Mouse (Mus musculus) left cerebral cortex, adult 9 months (tissue): ENCODE measurements around the gene Cttnbp2nl.

Experiments
- DNase-seq, 2 experiments: peaks; one replicate each; pipeline ENCODE4 v3.0.0; 2022; ENCODE audit warnings: low spot score in 2 of 2

Gene Cttnbp2nl

GRCm38 (mm10) chr3:105052937-105053697 lies at the start of gene Cttnbp2nl:
TSS of gene Cttnbp2nl (minus strand) at chr3:105053146.
- peak; percentile 97 to 99 for DNase-seq

DNA sequence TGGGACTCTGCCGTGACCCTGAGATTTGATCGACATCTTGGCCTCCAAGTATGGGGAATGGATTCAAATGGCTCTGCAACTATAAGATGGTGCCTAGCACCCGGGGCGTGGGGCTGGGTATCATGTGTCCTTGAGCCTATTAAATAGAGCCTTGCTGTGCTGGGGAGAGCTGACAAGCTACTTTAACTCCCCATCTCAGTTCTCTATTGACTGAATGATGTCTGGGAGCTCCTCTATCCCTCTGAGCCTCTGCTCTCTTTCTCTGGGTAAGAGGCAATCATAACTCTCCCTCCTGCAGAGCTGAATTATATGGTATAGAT lies 47.3 kb upstream of the Cttnbp2nl start:
- no peak for DNase-seq

- DNase-seq, result no peak
Observed at GRCm38 (mm10) chr3:105099526-105100269, 46.8 kb upstream of the Cttnbp2nl start.

- no peak for DNase-seq
Observed at GRCm38 (mm10) chr3:105097581-105097980, 44.6 kb upstream of the Cttnbp2nl start.

GRCm38 (mm10) chr3:105095026-105095425 lies 42.1 kb upstream of the Cttnbp2nl start:
- no peak for DNase-seq

DNA sequence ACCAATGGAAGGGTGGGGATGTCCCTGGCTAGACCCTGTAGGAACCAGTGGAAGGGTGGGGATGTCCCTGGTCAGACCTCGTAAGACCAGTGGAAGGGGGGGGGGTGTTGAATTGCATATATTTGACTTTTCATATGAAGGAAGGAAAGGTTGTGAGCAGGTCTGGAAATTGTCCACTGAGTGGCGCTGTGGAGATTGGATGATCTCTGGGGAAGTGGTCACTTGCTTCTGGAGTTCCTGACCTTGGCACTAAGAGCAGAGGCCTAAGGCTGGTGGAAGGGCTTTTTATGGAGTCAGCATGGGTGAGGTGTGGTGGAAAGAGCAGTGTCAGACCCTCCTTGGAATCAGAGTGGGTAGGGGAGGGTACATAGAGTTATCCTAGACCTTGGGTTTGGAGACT lies 41.5 kb upstream of the Cttnbp2nl start:
- no peak for DNase-seq

- DNase-seq, result no peak
Observed at GRCm38 (mm10) chr3:105092721-105093505, 40.0 kb upstream of the Cttnbp2nl start.

DNA sequence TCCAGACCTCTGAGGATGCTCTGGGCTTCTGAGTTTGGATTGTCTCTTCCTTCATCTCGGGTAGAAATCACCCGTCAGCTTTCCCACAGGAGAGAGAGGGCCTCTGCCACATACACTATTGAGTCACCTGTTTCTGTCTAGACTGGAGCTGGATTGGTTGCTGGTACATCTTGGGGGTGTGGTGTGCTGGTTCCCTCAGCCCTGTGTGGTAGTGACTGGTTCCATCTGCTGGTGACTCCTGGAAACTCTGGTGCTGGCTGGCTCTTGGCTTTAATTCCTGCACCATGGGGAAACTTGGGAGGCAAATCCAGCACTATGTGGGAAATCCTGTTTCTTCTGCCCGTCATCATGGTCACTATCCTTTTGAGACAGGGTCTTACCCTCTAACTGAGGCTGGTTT lies 38.0 kb upstream of the Cttnbp2nl start:
- DNase-seq, result peak in 1 of 2 experiments; percentile 70

- no peak for DNase-seq
Observed at GRCm38 (mm10) chr3:105090147-105090546, 37.2 kb upstream of the Cttnbp2nl start.

GRCm38 (mm10) chr3:105088638-105089037 lies 35.7 kb upstream of the Cttnbp2nl start:
- DNase-seq, result no peak

DNA sequence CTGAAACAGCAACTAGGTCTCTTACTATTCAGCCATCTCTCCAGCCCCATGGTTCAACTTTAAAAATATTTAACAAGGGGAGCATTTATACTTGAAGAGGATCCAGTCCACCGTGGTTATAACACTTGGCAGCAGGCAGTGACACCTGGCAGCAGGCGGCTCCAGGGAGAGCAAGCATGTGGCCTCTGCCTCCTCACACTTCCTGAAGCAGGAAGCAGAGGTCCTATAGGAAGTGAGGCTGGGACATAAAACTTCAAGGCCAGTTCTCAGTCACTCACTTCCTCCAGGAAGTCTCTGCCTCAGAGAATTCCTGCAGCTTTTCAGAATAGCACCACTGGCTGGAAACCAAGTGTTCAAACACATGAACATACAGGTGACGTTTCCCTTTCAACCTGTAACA lies 34.4 kb upstream of the Cttnbp2nl start:
- DNase-seq, result no peak

GRCm38 (mm10) chr3:105078231-105078826 lies 25.4 kb upstream of the Cttnbp2nl start:
- peak in 1 of 2 experiments; percentile 83 for DNase-seq

- DNase-seq, result no peak
Observed at GRCm38 (mm10) chr3:105075796-105076195, 22.9 kb upstream of the Cttnbp2nl start.

DNA sequence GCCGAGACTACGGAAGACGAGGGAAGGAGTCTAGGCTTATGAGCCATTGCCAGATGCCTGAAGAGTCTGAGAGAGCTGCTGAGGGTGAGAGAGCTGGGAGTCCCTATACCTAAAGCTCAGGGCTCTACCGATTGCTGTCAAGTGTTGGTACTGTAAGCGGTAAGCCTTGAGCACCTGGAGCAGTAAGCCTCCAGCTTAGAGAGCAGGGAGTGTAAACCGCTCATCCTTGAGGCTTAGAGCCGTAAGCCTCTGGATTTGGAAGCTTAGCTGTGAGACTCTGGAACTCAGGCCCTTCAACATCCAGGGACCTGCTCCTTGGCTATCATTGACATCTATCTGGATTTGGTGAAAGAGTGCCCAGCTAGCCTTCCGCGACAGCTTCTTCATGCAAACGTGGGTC lies 19.6 kb upstream of the Cttnbp2nl start:
- DNase-seq, result no peak

GRCm38 (mm10) chr3:105071251-105071650 lies 18.3 kb upstream of the Cttnbp2nl start:
- DNase-seq, result no peak

- no peak for DNase-seq
Observed at GRCm38 (mm10) chr3:105070553-105070952, 17.6 kb upstream of the Cttnbp2nl start.

GRCm38 (mm10) chr3:105066544-105066943 lies 13.6 kb upstream of the Cttnbp2nl start, which contains the start of gene 4930564D02Rik:
TSS of gene 4930564D02Rik (plus strand) at chr3:105066844.
- no peak for DNase-seq

DNA sequence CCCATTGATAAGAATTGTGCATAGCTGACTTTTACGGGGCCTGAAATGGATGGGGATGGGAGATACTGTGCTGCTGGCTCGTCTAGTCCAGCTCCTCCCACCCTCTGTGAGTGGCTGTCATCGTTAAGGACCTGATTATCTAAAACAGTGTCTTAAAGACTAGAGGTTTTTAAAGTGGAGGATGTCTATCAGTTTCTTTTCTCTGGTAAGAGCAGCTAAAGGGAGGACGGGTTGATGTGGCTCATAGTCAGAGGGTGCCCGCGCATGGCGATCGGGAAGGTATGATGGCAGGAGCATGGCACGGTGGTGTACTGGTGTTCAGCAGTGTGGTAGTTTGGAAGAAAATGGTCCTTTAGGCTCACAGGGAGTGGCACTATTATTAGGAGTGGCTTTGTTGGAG lies 9.7 kb upstream of the Cttnbp2nl start:
- no peak for DNase-seq

- no peak for DNase-seq
Observed at GRCm38 (mm10) chr3:105061991-105062390, 9.0 kb upstream of the Cttnbp2nl start.

GRCm38 (mm10) chr3:105061496-105061895 lies 8.6 kb upstream of the Cttnbp2nl start:
- DNase-seq, result no peak

DNA sequence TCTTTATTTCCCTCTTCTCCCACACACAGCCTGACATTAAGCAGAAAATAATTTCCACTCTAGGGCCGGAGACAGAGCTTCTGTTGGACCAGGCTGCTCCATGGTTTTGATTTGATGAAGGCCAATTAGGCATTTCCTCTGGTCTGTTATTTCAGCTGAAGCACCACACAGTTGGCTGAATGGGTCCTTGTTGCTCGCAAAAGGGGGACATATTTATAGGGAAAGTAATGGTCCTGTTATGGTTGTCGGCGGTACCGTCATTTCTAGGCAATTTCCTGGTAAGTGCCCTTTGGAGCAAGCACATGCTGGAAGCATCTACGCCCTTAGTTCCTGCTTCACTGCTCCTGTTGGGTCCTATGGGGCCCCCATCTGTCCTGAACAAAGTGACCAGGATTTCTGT lies 8.0 kb upstream of the Cttnbp2nl start:
- no peak for DNase-seq

DNA sequence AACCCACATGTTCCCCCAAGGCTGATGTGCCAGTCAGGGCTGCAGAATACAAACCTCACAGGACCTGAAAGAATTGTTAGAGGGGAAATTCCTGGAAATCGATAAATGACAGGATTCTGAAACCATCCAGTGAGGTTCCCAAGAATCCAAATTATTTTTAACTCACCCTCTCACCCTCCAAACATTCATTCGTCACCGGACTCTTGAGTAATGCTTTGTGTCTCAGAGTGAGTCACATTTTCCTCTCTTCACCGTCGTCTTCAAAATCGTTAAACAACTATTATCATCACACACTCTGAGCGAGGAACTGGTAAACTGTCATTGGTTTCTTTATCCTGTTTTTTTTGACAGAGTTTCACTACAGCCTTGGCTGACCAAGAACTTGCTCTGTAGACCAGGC lies 7.0 kb upstream of the Cttnbp2nl start:
- no peak for DNase-seq
